In the genomic region with DNA sequence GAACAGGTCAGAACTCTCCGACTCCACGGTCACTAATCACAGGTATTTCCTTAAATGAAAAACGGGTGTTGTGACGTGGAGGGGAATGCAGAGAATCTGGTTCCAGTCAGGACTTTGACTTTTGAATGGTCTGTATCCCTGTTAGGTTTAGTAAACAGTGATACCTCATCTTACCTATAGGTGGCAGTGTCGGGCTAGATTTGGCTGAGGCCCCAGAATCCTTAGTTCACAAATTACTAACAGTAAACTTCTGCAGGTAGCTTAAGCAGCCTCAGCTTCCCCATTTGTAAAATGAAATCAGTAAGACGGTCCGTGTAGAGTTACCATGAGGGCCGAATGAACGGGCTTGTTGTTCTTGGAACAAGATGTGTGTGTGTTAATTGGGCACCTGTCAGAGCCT, we compare ENCODE assay signal across 7 mouse cellular contexts. TPM values are rescaled to one million over a fixed set of nuclear protein-coding genes. Genes with fewer than 3 reads are reported as not detected.
A peak's percentile ranks its signal among the peaks of the same experiment; 100 is the strongest.
DNase-seq lines count a peak whose midpoint lies in the region.

No protein-coding gene starts in this region.

- no peaks in the 10 kb centered on the region for H3K9me3 ChIP-seq in limb, embryonic 10.5 days (replicated peaks)

- DNase-seq in thymus, postnatal 0 days (ENCODE audit: low spot score), result peak; percentile 49
- DNase-seq in thymus, postnatal 36 days, result no peak
- DNase-seq in adrenal gland, postnatal 10 days, result peak; percentile 66
- peak; percentile 16 for DNase-seq in fibroblast of lung, adult 2 months (ENCODE audit: low read depth)
- peak; percentile 76 for DNase-seq in hindlimb bud, embryonic 11.5 days (ENCODE audit: extremely low spot score, low read depth, low spot score)
- peak; percentile 51 for DNase-seq in limb, embryonic 10.5 days (ENCODE audit: low spot score)
- DNase-seq in monocyte, adult 2 months (ENCODE audit: low read depth in 1 of 2, low spot score in 2 of 2), result peak; percentile 6 to 11

- no peak overlapping the region for H3K4me3 ChIP-seq in limb, embryonic 10.5 days

- no peaks in the 10 kb centered on the region for H3K27me3 ChIP-seq in limb, embryonic 10.5 days (ENCODE audit: low read depth, poor library complexity, severe bottlenecking)

- no peaks in the 10 kb centered on the region for H3K36me3 ChIP-seq in limb, embryonic 10.5 days

- H3K27ac ChIP-seq in limb, embryonic 10.5 days, result no peak overlapping the region

- 20% methylated on average over 9 of the region's 9 CpGs for whole genome bisulfite sequencing in limb, embryonic 10.5 days

- no peaks in the 10 kb centered on the region for H3K4me1 ChIP-seq in limb, embryonic 10.5 days

RNA-seq across cellular contexts. Expression of a gene that starts 21.0 kb away (rescaled TPM):
- polyA plus RNA-seq in thymus, postnatal 0 days (2015; fragmentation: Nextera tagmentation; extraction: Ambion mirVana), result 6.6 and 7.6 TPM in 2 replicates
- 1 to 10 TPM; 4.8 to 7.0 TPM for total RNA-seq in adrenal gland, postnatal 10 days (2021)
- polyA plus RNA-seq in limb, embryonic 10.5 days (2016; fragmentation: Nextera tagmentation; extraction: Ambion mirVana), result 0.41 and 0.73 TPM in 2 replicates

Comparison
In these comparisons a context has a peak if more than half of its experiments do, and no peak if none do; other contexts are left out.
1. DNase-seq: peak in thymus, postnatal 0 days (single experiment), adrenal gland, postnatal 10 days (single experiment), fibroblast of lung, adult 2 months (single experiment), hindlimb bud, embryonic 11.5 days (single experiment), limb, embryonic 10.5 days (single experiment) and monocyte, adult 2 months (2 of 2); none in thymus, postnatal 36 days (0 of 2).